Mouse (Mus musculus) E14TG2a.4 (cell line): ENCODE measurements around the gene Cisd2.

ENCODE experiments used
- H3K27me3 ChIP-seq: 2 replicates; pipeline ENCODE4 v1.6.1; 2014; ENCODE audit warnings: low read length, control low read depth; ENCODE audit not compliant: insufficient read depth
- H3K36me3 ChIP-seq: 2 replicates; pipeline ENCODE4 v1.6.1; 2014; ENCODE audit warnings: low read length, control low read depth; ENCODE audit not compliant: insufficient read depth
- H3K4me1 ChIP-seq: replicated peaks from 2 replicates; pipeline ENCODE4 v1.6.1; 2014; ENCODE audit warnings: low read depth, low read length, control low read depth
- H3K4me3 ChIP-seq: replicated peaks from 2 replicates; pipeline ENCODE4 v1.5.1; 2014; ENCODE audit warnings: mild to moderate bottlenecking, low read length
- H3K9me3 ChIP-seq: 2 replicates; pipeline ENCODE4 v1.6.1; 2014; ENCODE audit warnings: low read length, control low read depth
- CTCF ChIP-seq: conservative IDR thresholded peaks from 2 replicates; pipeline ENCODE4 v1.5.1; 2014; ENCODE audit warnings: low read length
- NANOG ChIP-seq: IDR thresholded peaks from 2 replicates; pipeline ENCODE4 v1.6.1; 2014; ENCODE audit warnings: borderline replicate concordance, low read length, mixed read lengths
- POU5F1 ChIP-seq: IDR thresholded peaks from 2 replicates; pipeline ENCODE4 v1.6.1; 2014; ENCODE audit warnings: low read length, borderline replicate concordance

Cisd2 gene

GRCm38 (mm10) chr3:135403211-135403610 is 20.5 kb downstream of the Cisd2 start:
- TF ChIP-seq NANOG, result no peak
- TF ChIP-seq POU5F1, result no peak
- TF ChIP-seq CTCF, result no peak
- no peaks in the 10 kb centered on the region for H3K27me3 ChIP-seq
- peaks cover 20% of the 10 kb centered on the region for H3K4me1 ChIP-seq
- no peaks in the 10 kb centered on the region for H3K9me3 ChIP-seq
- H3K4me3 ChIP-seq, result peak overlapping the region; percentile 53
- H3K36me3 ChIP-seq, result peaks cover 12% of the 10 kb centered on the region; the same call in 1 of the 2 replicates

- H3K36me3 ChIP-seq, result peaks cover 11% of the 10 kb centered on the region; the same call in 1 of the 2 replicates
- TF ChIP-seq NANOG, result no peak
- peak; percentile 83 for TF ChIP-seq CTCF
- no peaks in the 10 kb centered on the region for H3K27me3 ChIP-seq
- peaks cover 20% of the 10 kb centered on the region for H3K4me1 ChIP-seq
- no peak overlapping the region for H3K4me3 ChIP-seq
- H3K9me3 ChIP-seq, result no peaks in the 10 kb centered on the region
These were observed 21.5 kb downstream of the Cisd2 start for GRCm38 (mm10) chr3:135402201-135402658.

GRCm38 (mm10) chr3:135397112-135397511 is 26.6 kb downstream of the Cisd2 start:
- H3K4me1 ChIP-seq, result peaks cover 8% of the 10 kb centered on the region
- TF ChIP-seq NANOG, result no peak

GRCm38 (mm10) chr3:135396081-135396480 is 27.6 kb downstream of the Cisd2 start:
- H3K4me1 ChIP-seq, result no peaks in the 10 kb centered on the region
- no peaks in the 10 kb centered on the region for H3K27me3 ChIP-seq
- TF ChIP-seq POU5F1 (no peak), NANOG (no peak), CTCF (no peak)
- H3K9me3 ChIP-seq, result no peaks in the 10 kb centered on the region
- H3K4me3 ChIP-seq, result no peak overlapping the region
- H3K36me3 ChIP-seq, result no peaks in the 10 kb centered on the region; the same call in 1 of the 2 replicates

More at GRCm38 (mm10) chr3:135397112-135397511, 26.6 kb downstream of the Cisd2 start:
- no peaks in the 10 kb centered on the region for H3K27me3 ChIP-seq
- H3K36me3 ChIP-seq, result no peaks in the 10 kb centered on the region; the same call in 1 of the 2 replicates
- H3K9me3 ChIP-seq, result no peaks in the 10 kb centered on the region
- no peak overlapping the region for H3K4me3 ChIP-seq

GRCm38 (mm10) chr3:135395085-135395484 is 28.6 kb downstream of the Cisd2 start:
- TF ChIP-seq CTCF, result no peak
- Histone ChIP-seq H3K4me3 (no peak overlapping the region), H3K4me1 (no peaks in the 10 kb centered on the region), H3K9me3 (no peaks in the 10 kb centered on the region), H3K27me3 (no peaks in the 10 kb centered on the region), H3K36me3 (no peaks in the 10 kb centered on the region; the same call in 1 of the 2 replicates)

GRCm38 (mm10) chr3:135393186-135393585 is 30.5 kb downstream of the Cisd2 start:
- H3K9me3 ChIP-seq, result no peaks in the 10 kb centered on the region
- TF ChIP-seq CTCF (no peak), POU5F1 (no peak), NANOG (no peak)
- H3K36me3 ChIP-seq, result no peaks in the 10 kb centered on the region; the same call in 1 of the 2 replicates
- no peak overlapping the region for H3K4me3 ChIP-seq
- H3K4me1 ChIP-seq, result no peaks in the 10 kb centered on the region
- H3K27me3 ChIP-seq, result no peaks in the 10 kb centered on the region

- Histone ChIP-seq H3K4me1 (no peaks in the 10 kb centered on the region), H3K4me3 (no peak overlapping the region), H3K27me3 (no peaks in the 10 kb centered on the region), H3K9me3 (no peaks in the 10 kb centered on the region), H3K36me3 (peaks cover 32% of the 10 kb centered on the region)
- TF ChIP-seq NANOG (no peak), POU5F1 (no peak), CTCF (no peak)
These were observed 43.9 kb downstream of the Cisd2 start for GRCm38 (mm10) chr3:135379868-135380267.

- Histone ChIP-seq H3K36me3 (peaks cover 32% of the 10 kb centered on the region), H3K9me3 (no peaks in the 10 kb centered on the region), H3K4me3 (no peak overlapping the region), H3K4me1 (no peaks in the 10 kb centered on the region), H3K27me3 (no peaks in the 10 kb centered on the region)
- TF ChIP-seq CTCF (no peak), NANOG (no peak), POU5F1 (no peak)
These were observed 46.3 kb downstream of the Cisd2 start for GRCm38 (mm10) chr3:135377445-135377844.

- Histone ChIP-seq H3K4me3 (no peak overlapping the region), H3K4me1 (no peaks in the 10 kb centered on the region), H3K27me3 (no peaks in the 10 kb centered on the region), H3K9me3 (no peaks in the 10 kb centered on the region), H3K36me3 (peaks cover 35% of the 10 kb centered on the region)
- no peak for TF ChIP-seq POU5F1
These were observed 47.9 kb downstream of the Cisd2 start for GRCm38 (mm10) chr3:135375836-135376235.
